In the genomic region with DNA sequence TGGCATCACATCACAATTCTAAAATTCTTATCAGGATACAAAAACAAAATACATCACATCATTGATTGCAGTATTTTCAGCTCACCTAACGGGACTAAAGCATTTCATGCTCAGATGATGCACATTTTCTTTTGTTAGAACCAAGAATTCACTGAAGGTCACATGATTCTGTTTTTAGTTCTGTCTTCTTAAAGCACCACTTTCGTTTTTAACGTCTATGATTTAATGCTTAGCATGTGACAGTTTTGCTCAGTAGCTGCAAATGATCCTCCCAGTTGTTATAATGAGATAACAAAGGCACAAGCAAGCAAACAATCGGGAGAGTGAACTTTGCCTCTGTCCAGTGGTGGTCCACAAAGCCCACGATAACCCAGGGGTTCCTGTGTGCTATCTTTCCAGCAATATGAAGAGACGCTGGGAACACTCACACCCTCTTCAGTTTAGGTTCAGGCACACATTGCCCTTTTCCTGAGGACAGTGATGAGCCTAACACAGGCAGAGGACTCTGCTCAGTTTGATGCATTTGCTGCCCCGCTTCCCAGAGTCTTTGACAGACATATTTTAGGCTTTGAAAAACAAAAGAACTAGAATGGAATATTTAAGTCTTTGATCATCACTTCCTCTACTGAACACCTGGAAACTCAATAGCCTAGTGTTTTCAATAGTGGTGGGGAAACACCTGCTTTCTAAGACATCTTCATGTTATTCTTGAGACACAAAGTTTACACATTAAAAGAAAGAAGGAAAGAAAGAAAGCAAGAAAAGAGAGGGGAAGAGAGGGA, we compare ENCODE assay signal across 13 mouse cellular contexts. TPM values are rescaled to one million over a fixed set of nuclear protein-coding genes. Genes with fewer than 3 reads are reported as not detected.
DNase-seq lines count a peak whose midpoint lies in the region; ATAC-seq lines count a peak whose summit lies in the region.
"Had no signal": no experiment of that assay in that cellular context is flagged by ENCODE, and none has a peak within 500 bp of the region (broad histone marks: within the 10 kb centered on the region; RNA-seq: fewer than 3 reads in every experiment).

No protein-coding gene starts in this region.

- ATAC-seq in CD4-positive, CD25-positive, alpha-beta regulatory T cell, adult 4 months: peak; percentile 56
- peak; percentile 37; the same call in 1 of the 2 replicates for ATAC-seq in granulocyte monocyte progenitor cell, adult 5-6 weeks (replicated peaks; ENCODE audit: poor library complexity, severe bottlenecking)
- ATAC-seq: midbrain, embryonic 16.5 days had no signal

- peak; percentile 18 for DNase-seq in A20 (ENCODE audit: low read depth, low spot score)
- DNase-seq in naive thymus-derived CD4-positive, alpha-beta T cell, adult 2 months (ENCODE audit: low read depth): peak; percentile 76
- no peak for DNase-seq in lung, postnatal 25 days (ENCODE audit: low spot score)
- no peak for DNase-seq in neural tube, embryonic 10.5 days (ENCODE audit: extremely low spot score, low spot score)
- DNase-seq in gastrocnemius, adult 8-10 months (ENCODE audit: low spot score in 2 of 2): no peak
- DNase-seq: adrenal gland, postnatal 25 days; cerebellum, adult 11-12 months; liver, embryonic 13.5 days; lung, postnatal 10 days; right cerebral cortex, postnatal 14 days had no signal

RNA-seq across cellular contexts. Expression of gene Fam3c, which starts 53.0 kb away (rescaled TPM):
- polyA plus RNA-seq in CD4-positive, CD25-positive, alpha-beta regulatory T cell, adult 4 months (2017; shearing (Covaris generic)): 100 to 1,000 TPM in 1 of 2 experiments, 10 to 100 TPM in 1; 99.1 to 129 TPM
- 17.5 and 23.2 TPM in 2 replicates for total RNA-seq in granulocyte monocyte progenitor cell, adult 5-6 weeks (2014; fragmentation: Nextera tagmentation)
- total RNA-seq in granulocyte monocyte progenitor cell, adult 5-6 weeks (2017): 55.9 and 63.3 TPM in 2 replicates
- total RNA-seq in gastrocnemius, adult 8-10 months (2022): 10 to 100 TPM; 18.4 to 23.3 (median 20.8) TPM

Comparison
In these comparisons a context has a peak if more than half of its experiments do, and no peak if none do; other contexts are left out.
1. DNase-seq: peak in A20 (single experiment) and naive thymus-derived CD4-positive, alpha-beta T cell, adult 2 months (single experiment); none in lung, postnatal 25 days (single experiment), neural tube, embryonic 10.5 days (single experiment) and gastrocnemius, adult 8-10 months (0 of 2).